Mouse (Mus musculus) cerebellum, adult 8-10 months (tissue): ENCODE results near the gene Cldnd2.
"Not testable (repeated sequence)": the region's sequence is repeated elsewhere in the genome, so short reads cannot be mapped to it uniquely, and the experiment has no call there.

Source experiments
- DNase-seq: peaks from one replicate; pipeline ENCODE4 v3.0.0; 2022

Cldnd2 gene

DNA sequence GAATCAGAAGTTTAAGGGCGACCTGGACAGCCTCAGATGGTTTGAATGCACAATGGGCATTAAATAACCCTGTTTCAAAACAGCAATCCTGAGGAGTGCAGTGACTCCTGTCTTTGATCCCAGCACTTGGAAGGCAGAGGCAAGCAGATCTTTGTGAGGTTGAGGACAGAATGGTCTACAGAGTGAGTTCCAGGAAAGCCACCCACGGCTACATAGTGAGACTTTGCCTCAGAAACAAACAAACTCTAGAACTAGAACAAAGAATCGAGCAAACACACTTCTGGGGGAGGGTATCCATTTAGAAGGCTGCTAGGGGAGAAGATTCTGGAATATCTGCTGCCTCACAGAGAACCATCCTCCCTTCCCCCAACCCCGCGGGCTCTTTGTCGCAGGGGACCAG lies at the start of gene Cldnd2:
Gene Cldnd2 (plus strand): TSS at position 301 of the 400 bp plus-strand sequence.
- DNase-seq = no peak

GRCm38 (mm10) chr7:43392349-43393121 lies 48.0 kb upstream of the Cldnd2 start:
- no peak for DNase-seq

GRCm38 (mm10) chr7:43399501-43399900 lies 41.1 kb upstream of the Cldnd2 start:
- DNase-seq = no peak

DNA sequence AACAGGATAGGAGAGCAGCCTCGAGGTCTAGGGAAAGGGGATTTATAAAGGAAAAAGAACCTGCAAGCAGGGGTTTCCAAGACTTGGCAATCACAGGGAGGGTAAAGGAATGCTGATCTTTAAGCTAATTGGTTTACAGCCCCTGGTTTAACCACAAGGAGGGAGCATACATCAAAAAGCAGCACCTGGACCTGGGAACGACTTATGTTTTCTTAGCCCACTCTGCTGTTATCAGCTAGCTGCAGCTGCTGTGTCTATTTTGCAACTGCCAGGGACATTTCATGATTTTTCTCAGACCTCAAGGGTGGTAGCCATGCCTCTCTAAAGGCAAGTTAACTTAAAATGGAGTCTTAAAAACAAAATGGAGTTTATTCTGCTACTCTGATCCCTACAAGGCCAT lies 37.9 kb upstream of the Cldnd2 start:
- DNase-seq = no peak

- DNase-seq = no peak
Observed at GRCm38 (mm10) chr7:43407573-43407972, 33.0 kb upstream of the Cldnd2 start.

- DNase-seq = no peak
Observed at GRCm38 (mm10) chr7:43408131-43408553, 32.4 kb upstream of the Cldnd2 start, which contains the start of gene Siglecg. Siglecg (plus strand) TSS chr7:43408204.

- no peak for DNase-seq
Observed at GRCm38 (mm10) chr7:43409084-43409483, 31.5 kb upstream of the Cldnd2 start.

GRCm38 (mm10) chr7:43411724-43412123 lies 28.9 kb upstream of the Cldnd2 start:
- not testable (repeated sequence) for DNase-seq

DNA sequence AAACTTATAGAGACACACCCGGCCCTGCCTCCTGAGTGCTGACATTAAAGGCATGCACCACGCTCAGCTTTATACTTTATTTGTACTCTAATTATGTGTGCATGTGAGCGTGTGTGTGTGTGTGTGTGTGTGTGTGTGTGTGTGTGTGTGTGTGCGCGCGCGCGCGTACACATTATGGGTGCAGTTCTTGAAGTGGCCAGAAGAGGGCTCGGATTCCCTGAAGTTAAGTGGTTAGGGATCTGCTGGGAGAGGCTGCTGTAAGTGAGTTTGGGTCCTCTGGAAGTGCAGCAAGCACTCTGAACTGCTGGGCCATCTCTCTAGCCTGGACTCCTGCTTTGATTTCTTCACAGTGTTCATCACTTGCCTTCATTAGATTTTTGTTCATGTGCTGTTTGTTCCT lies 23.3 kb upstream of the Cldnd2 start:
- DNase-seq = no peak

DNA sequence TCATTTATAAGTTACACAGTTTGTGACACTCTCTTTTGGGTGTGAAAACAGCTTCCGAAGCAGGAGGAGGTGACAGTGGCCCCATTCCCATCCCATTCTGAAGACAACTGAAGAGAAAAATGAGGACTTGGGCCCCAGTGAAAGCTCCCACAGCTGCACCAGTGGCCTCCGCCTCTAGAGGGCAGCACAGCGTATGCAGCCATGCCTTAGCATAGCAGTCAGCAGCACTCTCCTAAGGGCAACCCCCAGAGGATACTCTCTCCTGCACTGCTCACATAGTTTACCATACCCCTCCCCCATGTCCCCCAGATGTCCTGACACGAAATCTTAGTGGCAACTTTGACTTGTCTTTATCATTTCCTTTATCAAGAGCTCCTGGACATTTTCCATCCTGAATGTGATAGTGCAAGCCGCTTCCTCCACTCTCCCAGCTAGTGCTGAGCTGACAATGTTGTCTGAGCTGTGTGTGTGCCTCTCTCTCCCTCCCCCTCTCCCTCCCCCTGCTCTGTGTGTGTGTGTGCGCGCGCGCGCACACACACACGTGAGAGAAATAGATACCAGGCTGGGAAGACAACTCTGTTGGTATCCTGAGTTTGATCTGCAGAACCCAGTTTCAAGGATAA lies 17.5 kb upstream of the Cldnd2 start:
- peak; percentile 78 for DNase-seq

GRCm38 (mm10) chr7:43423991-43424625 lies 16.5 kb upstream of the Cldnd2 start:
- DNase-seq = no peak

- no peak for DNase-seq
Observed at GRCm38 (mm10) chr7:43427406-43427805, 13.2 kb upstream of the Cldnd2 start, which contains the start of gene Lim2. Lim2 (plus strand) TSS chr7:43427670.

DNA sequence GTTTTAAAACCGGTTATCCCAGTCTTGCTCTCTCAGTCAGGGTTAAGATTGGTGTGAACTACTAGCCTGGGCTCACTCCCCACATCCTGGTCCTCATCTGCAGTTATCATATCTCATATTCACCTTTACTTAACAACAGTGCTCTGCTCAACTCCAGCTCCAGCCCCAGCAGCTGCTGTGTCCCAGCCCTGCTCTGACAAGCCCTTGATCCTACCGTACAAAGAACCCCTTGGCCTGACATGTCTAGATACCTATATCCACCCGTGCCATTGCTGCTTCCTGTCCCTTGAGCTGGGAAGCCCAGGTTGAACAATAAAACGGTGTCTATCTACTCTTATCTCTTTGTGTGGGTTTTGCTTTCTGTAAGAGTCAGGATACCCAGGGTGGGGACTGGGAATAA lies 11.1 kb upstream of the Cldnd2 start:
- DNase-seq = no peak

GRCm38 (mm10) chr7:43432891-43433290 lies 7.7 kb upstream of the Cldnd2 start:
- no peak for DNase-seq

DNA sequence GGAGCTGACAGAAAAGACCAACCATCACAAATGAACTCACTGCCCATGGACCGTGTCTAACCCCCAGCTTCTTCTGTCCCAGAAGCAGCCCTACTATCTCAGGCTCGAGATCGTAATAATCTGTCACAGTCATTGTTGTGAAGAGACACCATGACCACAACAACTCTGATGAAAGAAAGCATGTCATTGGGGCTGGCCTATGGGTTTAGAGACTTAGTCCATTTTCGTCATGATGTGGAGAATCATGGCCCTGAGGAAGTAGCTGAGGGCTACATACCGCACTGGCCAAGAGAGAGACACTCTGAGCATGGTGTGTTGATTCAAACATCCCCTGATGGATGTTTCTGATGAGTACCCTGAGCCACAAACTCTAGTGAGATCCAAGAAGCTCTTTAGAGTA lies 5.9 kb upstream of the Cldnd2 start:
- no peak for DNase-seq

GRCm38 (mm10) chr7:43436341-43437255 lies 4.0 kb upstream of the Cldnd2 start, which contains the start of gene Nkg7:
Nkg7 (plus strand) TSS chr7:43437073.
- DNase-seq = no peak

- no peak for DNase-seq
Observed at GRCm38 (mm10) chr7:43438611-43439010, 2.0 kb upstream of the Cldnd2 start.

- no peak for DNase-seq
Observed at GRCm38 (mm10) chr7:43441071-43441470, 489 bp downstream of the Cldnd2 start.

- no peak for DNase-seq
Observed at GRCm38 (mm10) chr7:43442684-43443083, 2.1 kb downstream of the Cldnd2 start.

DNA sequence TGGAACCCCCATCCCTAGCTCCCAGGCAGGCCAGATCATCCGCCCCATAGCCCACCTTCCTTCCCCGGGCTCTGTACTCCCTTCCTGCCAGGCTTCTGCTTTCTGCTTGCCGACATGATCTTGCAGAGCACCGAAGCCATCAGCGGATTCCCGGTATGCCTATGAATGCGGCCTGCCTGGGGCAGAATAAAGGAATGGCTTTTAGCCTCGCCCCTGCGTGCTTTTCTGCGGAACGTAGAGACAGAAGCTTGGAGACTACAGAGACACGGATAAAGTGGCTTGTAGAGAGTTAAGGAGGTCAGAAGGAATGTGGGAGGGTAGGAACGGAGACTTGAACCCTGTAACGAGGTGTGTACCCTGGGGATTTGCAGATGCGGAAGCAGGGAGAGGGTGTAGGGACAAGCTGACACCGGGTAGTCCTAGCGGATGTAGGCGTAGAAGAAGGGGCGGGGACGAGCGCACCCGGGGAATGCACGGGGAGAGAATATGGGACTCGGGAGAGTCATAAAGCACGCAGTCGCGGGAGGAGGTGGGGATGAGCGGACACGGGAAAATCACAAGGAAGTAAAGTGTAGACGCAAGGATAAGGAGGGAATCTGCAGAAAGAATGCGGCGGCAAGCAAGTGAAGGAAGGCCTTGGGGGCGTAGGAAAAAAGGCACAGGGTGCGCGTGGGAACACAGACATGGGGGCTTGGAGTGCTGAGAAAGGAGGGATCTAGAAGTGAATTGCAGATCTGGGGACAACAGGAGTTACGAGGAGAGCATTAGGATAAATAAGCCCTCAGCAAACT lies 2.7 kb downstream of the Cldnd2 start:
- peak; percentile 56 for DNase-seq

- DNase-seq = peak; percentile 90
Observed at GRCm38 (mm10) chr7:43443917-43444293, 3.3 kb downstream of the Cldnd2 start, which contains the start of the genes Etfb and Gm45233. Etfb (plus strand) TSS chr7:43444083. Gm45233 (plus strand) TSS chr7:43444128.

DNA sequence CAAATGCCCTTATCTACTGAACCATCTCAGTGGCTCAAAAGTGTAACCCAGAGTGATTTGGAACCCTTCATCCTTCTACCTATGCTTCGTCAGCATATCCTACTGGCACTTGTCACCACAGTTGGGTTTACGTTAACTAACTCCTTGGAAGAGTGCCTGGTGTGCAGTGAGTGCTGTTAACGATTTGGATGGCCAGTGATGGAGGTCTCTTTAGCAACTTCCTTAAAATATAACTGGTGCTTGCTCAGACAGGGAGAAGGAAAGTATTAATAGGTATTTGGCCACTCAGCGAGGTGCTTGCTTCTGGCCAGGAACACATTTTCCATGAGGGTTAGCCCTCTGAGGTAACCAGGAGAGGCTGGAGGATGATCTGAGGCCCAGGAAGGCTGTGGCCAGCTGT lies 7.2 kb downstream of the Cldnd2 start:
- DNase-seq = no peak
